Mouse (Mus musculus) bone marrow macrophage, adult 2 months (primary cell): ENCODE results near the gene Fxyd6.

Experiments used
- CTCF ChIP-seq: IDR thresholded peaks from 2 replicates; pipeline ENCODE4 v1.5.1; 2012; ENCODE audit warnings: low read depth, mild to moderate bottlenecking, low read length, moderate library complexity
- POLR2A ChIP-seq: IDR thresholded peaks from 2 replicates; pipeline ENCODE4 v1.6.1; 2012; ENCODE audit warnings: mild to moderate bottlenecking, low read depth, low read length, borderline replicate concordance

GRCm38 (mm10) chr9:45370117-45370561 lies at the start of gene Fxyd6:
- TF ChIP-seq CTCF (no peak), POLR2A (no peak)
